Mouse (Mus musculus): ENCODE data around the gene Tom1l1. TPM values are rescaled to one million over a fixed set of nuclear protein-coding genes. Genes with fewer than 3 reads are reported as not detected.
A peak's percentile ranks its signal among the peaks of the same experiment; 100 is the strongest.

The Tom1l1 gene
- polyA plus RNA-seq, 1 experiment from 2014 or later = 23.6 TPM

DNA sequence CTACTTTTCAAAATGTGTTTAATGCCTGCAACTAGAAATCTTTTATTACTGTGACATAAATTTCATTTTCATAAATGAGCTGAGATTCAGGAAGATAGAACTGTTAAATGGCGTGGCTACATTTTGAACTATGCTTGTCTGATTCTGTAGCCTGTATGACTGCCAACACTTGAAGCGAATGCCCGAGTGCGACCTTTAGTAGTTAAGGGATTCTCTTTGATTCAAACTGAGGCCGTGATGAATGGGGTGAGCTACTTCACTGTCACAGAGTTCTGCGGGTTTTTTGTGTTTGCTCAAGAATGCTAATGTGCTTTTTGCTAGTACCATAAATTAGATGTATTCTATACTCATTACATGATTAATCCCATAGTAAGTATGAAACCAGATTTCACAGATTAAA lies 2.2 kb upstream of the Tom1l1 start:
- Histone ChIP-seq H3K4me3 (no peak overlapping the region), H3K4me2 (replicated peaks) (no peak overlapping the region), H3K9ac (no peak overlapping the region), H3K27me3 (peaks cover 32% of the 10 kb centered on the region), H3K36me3 (no peaks in the 10 kb centered on the region), H3K9me3 (0 out of 2 replicates have a peak, but pooled peaks cover 5% of the 10 kb centered on the region), H3K4me1 (peaks cover 15% of the 10 kb centered on the region), H3K27ac (no peak overlapping the region)
- 47% methylated on average over 6 of the region's 6 CpGs for WGBS
- ATAC-seq (ENCODE audit: low FRiP score, low read depth) = no peak

DNA sequence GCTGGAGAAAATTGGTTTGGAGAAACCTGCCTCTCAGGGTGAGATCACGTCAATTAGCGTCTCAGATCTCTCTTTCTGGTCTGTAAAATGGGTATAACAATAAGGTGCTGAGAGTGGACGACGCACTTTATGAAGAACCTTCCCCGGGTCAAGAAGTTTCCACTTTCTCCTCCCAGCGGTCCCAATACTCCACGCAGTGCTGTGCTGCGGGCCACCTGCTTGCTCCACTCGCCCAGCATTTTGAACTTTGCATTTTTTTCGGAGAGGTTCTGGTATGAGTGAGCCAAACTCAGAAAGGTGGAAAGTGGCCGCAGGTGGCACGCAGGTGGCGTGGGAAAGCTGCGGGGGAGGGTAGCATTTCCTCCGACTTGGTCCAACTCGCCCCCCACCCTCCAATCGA lies 1.1 kb downstream of the Tom1l1 start:
- H3K9ac ChIP-seq = peak overlapping the region; percentile 67
- H3K27ac ChIP-seq = no peak overlapping the region
- H3K4me1 ChIP-seq = peaks cover 15% of the 10 kb centered on the region
- peak overlapping the region; percentile 85 for H3K4me2 ChIP-seq (replicated peaks)
- WGBS = 2% methylated on average over 17 of the region's 17 CpGs
- 0 out of 2 replicates have a peak, but pooled peaks cover 5% of the 10 kb centered on the region for H3K9me3 ChIP-seq
- H3K4me3 ChIP-seq = peak overlapping the region; percentile 62
- peak; percentile 17; the same call in 1 of the 2 replicates for ATAC-seq (ENCODE audit: low FRiP score, low read depth)
- peaks cover 32% of the 10 kb centered on the region for H3K27me3 ChIP-seq
- H3K36me3 ChIP-seq = peaks cover 7% of the 10 kb centered on the region; the same call in 1 of the 2 replicates

DNA sequence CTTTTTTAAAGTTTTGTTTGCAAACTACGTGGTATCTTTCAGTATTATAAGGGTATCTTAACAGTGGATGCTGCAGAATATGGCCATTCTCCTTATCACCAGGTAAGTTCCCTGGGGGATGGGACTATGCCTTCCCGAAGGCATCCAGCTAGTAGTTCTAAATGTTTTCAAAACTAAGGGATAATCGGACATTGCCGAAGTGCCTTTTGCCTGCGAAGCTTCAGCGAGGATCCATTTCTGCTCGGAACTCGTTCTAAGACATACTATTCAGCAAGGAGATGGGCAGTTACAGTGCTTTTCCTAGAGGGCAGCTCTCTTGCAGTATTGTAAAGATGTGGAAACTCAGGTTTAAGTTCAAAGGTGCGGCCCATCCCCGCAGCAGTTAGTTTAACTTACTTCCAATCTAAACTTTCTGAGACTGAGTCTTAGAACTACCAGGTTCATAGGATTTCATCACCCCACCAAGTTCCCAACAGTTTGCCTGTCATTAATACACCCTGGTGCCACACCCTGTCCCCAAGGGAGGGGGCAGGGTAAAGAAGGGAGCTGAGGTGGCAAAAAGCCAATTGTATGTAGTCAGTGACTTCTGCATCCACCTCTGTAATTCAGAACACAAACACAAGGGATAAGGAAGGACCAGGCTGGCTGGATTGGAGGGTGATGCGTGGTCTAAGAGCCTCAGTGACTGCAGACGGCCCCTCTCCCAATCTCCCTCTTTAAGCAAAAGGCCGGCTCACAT lies 1.7 kb downstream of the Tom1l1 start:
- Histone ChIP-seq H3K9ac (peak overlapping the region; percentile 67; the same call in 1 of the 2 replicates), H3K27ac (no peak overlapping the region), H3K9me3 (0 out of 2 replicates have a peak, but pooled peaks cover 5% of the 10 kb centered on the region), H3K4me2 (replicated peaks) (peak overlapping the region; percentile 85), H3K4me1 (peaks cover 15% of the 10 kb centered on the region), H3K36me3 (peaks cover 7% of the 10 kb centered on the region; the same call in 1 of the 2 replicates), H3K27me3 (peaks cover 32% of the 10 kb centered on the region), H3K4me3 (peak overlapping the region; percentile 62)
- ATAC-seq (ENCODE audit: low FRiP score, low read depth) = 0 out of 2 replicates have a peak, but pooled peaks have one; percentile 3
- WGBS = 69% methylated on average over 13 of the region's 13 CpGs

DNA sequence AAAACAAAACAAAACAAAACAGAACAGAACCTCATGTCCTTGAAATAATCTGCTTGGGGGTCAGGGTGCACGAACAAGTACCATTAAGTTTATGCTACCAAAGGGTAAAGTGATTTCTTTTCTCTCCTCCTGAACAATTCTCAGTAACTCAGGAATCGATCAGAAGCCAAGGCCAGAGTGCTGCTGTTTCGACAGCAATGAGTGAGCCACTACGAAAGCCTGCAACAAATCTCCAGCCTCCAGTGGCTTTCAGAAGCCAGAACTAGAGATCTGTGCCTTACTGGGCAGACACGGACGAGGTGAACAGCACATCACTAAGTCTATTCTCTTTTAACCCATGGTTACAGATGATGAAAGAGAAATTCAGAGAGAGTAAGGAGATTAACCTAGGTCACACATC lies 3.0 kb downstream of the Tom1l1 start:
- ATAC-seq (ENCODE audit: low FRiP score, low read depth) = no peak
- H3K9me3 ChIP-seq = 0 out of 2 replicates have a peak, but pooled peaks cover 5% of the 10 kb centered on the region
- H3K36me3 ChIP-seq = peaks cover 7% of the 10 kb centered on the region; the same call in 1 of the 2 replicates
- WGBS = 73% methylated on average over 6 of the region's 6 CpGs
- no peak overlapping the region for H3K4me2 ChIP-seq (replicated peaks)
- no peak overlapping the region for H3K4me3 ChIP-seq
- no peak overlapping the region for H3K27ac ChIP-seq
- peaks cover 32% of the 10 kb centered on the region for H3K27me3 ChIP-seq
- H3K9ac ChIP-seq = no peak overlapping the region
- H3K4me1 ChIP-seq = peaks cover 15% of the 10 kb centered on the region

DNA sequence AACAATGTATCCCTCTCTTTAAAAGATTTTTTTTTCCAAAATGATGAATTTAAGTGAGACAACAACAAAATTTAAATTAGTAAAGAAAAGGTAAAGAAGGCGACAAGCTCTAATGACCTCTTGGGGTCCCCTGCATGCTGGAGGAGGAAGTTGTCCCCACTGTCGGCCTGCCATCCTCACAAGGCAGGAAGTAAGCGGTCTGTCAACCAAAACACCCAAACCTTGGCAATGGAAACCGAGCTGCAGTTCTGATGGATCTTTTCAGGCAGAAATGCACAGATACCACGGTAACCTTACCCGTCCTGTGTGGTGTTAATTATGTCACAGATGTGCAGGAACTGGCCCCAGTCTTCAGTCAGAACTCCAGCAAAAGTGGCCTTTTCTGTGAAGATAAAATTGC lies 3.4 kb downstream of the Tom1l1 start:
- Histone ChIP-seq H3K27ac (no peak overlapping the region), H3K4me2 (replicated peaks) (no peak overlapping the region), H3K27me3 (peaks cover 32% of the 10 kb centered on the region), H3K4me3 (no peak overlapping the region), H3K9ac (no peak overlapping the region), H3K9me3 (0 out of 2 replicates have a peak, but pooled peaks cover 5% of the 10 kb centered on the region), H3K4me1 (peaks cover 15% of the 10 kb centered on the region), H3K36me3 (peaks cover 7% of the 10 kb centered on the region; the same call in 1 of the 2 replicates)
- WGBS = 45% methylated on average over 6 of the region's 6 CpGs
- no peak for ATAC-seq (ENCODE audit: low FRiP score, low read depth)

DNA sequence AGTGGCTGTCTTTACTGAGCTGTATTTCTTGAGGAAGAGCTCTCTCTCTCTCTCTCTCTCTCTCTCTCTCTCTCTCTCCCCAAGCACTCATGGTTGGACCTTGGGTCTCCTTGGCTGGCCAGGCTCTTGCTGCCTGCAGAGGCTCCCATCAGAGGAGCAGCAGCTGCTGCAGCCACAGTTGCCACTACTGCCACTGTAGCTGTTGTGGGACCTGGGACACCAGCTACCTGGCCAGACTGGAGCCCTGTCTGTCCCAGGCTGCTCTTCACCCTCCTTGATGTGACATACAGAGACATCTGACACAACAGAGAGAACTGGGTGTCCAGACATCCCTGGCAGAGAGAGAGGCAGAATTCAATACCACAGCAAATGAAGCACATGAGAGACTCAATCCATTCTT lies 7.0 kb downstream of the Tom1l1 start:
- ATAC-seq (ENCODE audit: low FRiP score, low read depth) = no peak
- peaks cover 7% of the 10 kb centered on the region; the same call in 1 of the 2 replicates for H3K36me3 ChIP-seq
- H3K27ac ChIP-seq = no peak overlapping the region
- no peaks in the 10 kb centered on the region for H3K4me1 ChIP-seq
- peaks cover 4% of the 10 kb centered on the region for H3K27me3 ChIP-seq
- no peaks in the 10 kb centered on the region for H3K9me3 ChIP-seq
- no peak overlapping the region for H3K4me2 ChIP-seq (replicated peaks)
- H3K4me3 ChIP-seq = no peak overlapping the region
- no peak overlapping the region for H3K9ac ChIP-seq

DNA sequence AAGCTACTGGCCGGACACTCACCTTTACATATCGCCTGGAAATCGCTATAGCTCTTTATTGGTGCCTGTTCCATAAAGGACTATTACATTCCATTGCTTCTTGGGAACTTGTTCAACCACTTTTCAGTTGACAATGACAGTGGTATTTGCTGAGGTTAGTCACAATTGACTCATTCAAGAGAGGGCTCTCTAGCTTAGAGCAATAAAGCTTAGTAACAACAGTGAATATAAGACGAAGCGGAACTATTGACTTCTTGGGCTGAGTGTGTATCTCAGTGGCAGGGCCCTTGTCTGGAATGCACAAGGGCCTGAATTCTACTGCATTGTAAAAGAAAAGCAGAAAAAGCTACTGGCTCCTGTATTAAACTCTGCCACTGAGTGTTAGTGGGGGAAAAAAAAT lies 9.6 kb downstream of the Tom1l1 start:
- Histone ChIP-seq H3K9me3 (no peaks in the 10 kb centered on the region), H3K27ac (no peak overlapping the region), H3K27me3 (no peaks in the 10 kb centered on the region), H3K4me2 (replicated peaks) (no peak overlapping the region), H3K36me3 (peaks cover 7% of the 10 kb centered on the region; the same call in 1 of the 2 replicates), H3K4me1 (no peaks in the 10 kb centered on the region), H3K4me3 (no peak overlapping the region), H3K9ac (no peak overlapping the region)
- 93% methylated on average over 5 of the region's 5 CpGs for WGBS
- no peak for ATAC-seq (ENCODE audit: low FRiP score, low read depth)

DNA sequence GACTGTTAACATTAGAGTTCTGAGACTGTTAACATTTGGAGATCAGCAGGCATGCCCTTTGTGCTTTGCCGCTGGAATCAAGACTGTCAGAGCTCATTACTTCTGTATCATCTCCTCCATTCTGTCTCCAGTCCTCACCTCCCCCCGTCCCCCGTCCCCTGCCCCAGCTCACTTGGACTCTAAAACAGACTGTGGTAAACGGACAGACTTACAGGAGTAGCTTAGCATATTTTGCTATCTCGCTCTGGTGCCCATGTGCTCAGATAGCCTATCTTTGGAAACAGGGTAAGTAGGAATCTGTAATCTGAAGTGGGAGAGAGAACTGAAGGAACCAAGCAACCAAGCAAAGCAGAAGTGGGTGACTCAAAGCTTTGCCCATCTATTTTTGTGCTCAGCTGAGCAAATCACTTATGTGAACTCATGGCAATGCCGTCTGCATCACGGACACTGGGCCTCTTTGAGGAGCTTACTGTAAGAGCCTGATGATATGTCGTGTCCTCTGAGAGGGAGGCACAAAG lies 10.3 kb downstream of the Tom1l1 start:
- 89% methylated on average over 8 of the region's 8 CpGs for WGBS
- no peak overlapping the region for H3K27ac ChIP-seq
- H3K9ac ChIP-seq = no peak overlapping the region
- no peaks in the 10 kb centered on the region for H3K4me1 ChIP-seq
- H3K9me3 ChIP-seq = no peaks in the 10 kb centered on the region
- H3K4me3 ChIP-seq = no peak overlapping the region
- peaks cover 7% of the 10 kb centered on the region; the same call in 1 of the 2 replicates for H3K36me3 ChIP-seq
- H3K27me3 ChIP-seq = no peaks in the 10 kb centered on the region
- ATAC-seq (ENCODE audit: low FRiP score, low read depth) = no peak
- H3K4me2 ChIP-seq (replicated peaks) = no peak overlapping the region

DNA sequence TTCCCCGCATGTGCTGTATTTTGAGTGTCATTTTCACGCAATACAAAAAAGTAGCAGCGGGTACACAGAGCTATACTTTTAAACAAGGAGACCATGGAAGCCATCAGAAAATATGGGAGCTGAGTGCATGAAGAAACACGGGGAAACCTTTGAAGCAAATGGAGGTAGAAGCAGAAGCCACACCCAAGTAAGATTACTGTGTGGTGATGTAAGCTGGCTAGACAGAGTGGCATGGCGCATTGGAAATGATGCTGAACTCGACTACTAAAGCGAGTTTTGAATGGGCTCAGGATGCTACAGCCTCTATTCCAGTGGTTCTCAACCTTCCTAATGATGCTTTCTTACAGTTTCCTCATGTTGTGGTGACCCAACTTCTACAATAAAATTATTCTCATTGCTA lies 11.1 kb downstream of the Tom1l1 start:
- H3K36me3 ChIP-seq = no peaks in the 10 kb centered on the region
- no peaks in the 10 kb centered on the region for H3K9me3 ChIP-seq
- no peak overlapping the region for H3K27ac ChIP-seq
- ATAC-seq (ENCODE audit: low FRiP score, low read depth) = no peak
- WGBS = 90% methylated on average over 7 of the region's 7 CpGs
- no peak overlapping the region for H3K4me3 ChIP-seq
- no peak overlapping the region for H3K9ac ChIP-seq
- no peaks in the 10 kb centered on the region for H3K27me3 ChIP-seq
- no peak overlapping the region for H3K4me2 ChIP-seq (replicated peaks)
- H3K4me1 ChIP-seq = no peaks in the 10 kb centered on the region

DNA sequence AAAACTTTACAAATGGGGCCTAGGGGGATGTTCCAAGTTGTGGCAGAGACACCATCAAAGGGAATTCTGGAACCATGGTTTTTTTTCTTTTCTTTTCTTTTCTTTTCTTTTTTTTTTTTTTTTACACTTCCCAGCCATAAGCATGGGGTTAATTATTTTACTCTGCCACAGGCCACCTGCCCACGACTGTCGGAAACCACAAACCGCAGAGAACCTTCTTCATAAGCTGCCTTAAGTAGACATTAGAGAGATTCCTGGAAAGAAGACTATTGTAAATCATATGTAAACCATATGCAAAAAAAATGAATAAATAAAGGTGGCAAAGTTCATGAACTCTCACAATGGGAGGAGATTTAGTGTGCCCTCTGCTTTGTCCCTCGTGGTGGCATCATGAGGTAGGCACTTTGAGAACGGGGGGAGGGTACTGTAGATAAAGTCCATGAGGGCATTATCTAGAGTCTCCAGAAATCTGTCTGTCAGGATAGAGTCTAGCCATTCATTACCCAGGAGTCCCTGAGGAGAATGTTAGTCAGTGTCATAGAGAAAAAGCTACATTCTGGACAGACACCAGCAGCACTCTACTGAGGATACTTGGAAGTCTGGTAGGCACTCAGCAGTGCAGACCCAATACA lies 12.6 kb downstream of the Tom1l1 start:
- Histone ChIP-seq H3K4me1 (no peaks in the 10 kb centered on the region), H3K27me3 (no peaks in the 10 kb centered on the region)
- 77% methylated on average over 5 of the region's 5 CpGs for WGBS

DNA sequence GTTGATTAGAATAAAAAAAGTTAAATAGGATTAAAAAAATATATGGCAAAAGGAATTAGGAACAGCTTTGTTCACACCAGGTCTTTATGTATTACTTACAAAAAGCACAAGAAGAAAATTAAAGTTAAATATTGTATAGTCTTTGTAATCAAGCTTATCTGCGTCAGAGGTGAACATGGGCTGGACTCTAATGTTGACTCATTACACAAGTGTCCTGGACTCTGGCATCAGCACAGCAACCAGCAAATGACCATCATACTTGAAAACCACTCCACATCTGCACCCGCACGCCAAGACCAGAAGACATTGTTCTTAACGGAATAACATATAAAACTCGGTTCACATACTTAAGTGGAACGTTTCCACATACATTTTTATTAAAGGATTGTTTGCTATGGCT lies 20.8 kb downstream of the Tom1l1 start:
- Histone ChIP-seq H3K4me2 (replicated peaks) (no peak overlapping the region), H3K9ac (no peak overlapping the region), H3K4me1 (peaks cover 38% of the 10 kb centered on the region), H3K9me3 (no peaks in the 10 kb centered on the region), H3K36me3 (peaks cover 5% of the 10 kb centered on the region; the same call in 1 of the 2 replicates), H3K4me3 (no peak overlapping the region), H3K27me3 (no peaks in the 10 kb centered on the region), H3K27ac (no peak overlapping the region)
- ATAC-seq (ENCODE audit: low FRiP score, low read depth) = no peak
- 59% methylated on average over 6 of the region's 6 CpGs for WGBS

More for the DNA sequence above, 12.6 kb downstream of the Tom1l1 start:
- Histone ChIP-seq H3K4me2 (replicated peaks) (no peak overlapping the region), H3K27ac (no peak overlapping the region), H3K36me3 (no peaks in the 10 kb centered on the region), H3K9me3 (no peaks in the 10 kb centered on the region), H3K9ac (no peak overlapping the region), H3K4me3 (no peak overlapping the region)
- no peak for ATAC-seq (ENCODE audit: low FRiP score, low read depth)

DNA sequence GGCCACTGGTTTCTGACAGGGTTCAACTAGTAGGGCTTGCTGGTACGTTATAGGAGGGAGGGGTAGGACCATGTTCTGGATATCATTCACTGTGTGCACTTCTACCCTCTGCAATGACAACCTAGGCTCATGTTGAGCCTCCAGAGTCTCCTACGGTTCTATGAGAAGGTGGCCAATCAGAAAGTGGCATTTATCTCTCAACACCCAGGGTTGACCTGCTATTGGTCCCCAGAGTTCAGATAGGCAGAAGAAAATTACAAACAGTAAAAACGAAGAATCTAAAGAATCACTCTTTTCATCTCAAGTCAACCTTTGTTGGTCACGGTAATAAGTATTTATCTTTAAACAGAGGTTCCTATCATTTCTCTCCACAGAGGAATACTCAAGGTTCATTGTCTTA lies 21.2 kb downstream of the Tom1l1 start:
- 82% methylated on average over 4 of the region's 4 CpGs for WGBS
- Histone ChIP-seq H3K36me3 (peaks cover 5% of the 10 kb centered on the region; the same call in 1 of the 2 replicates), H3K4me1 (peaks cover 38% of the 10 kb centered on the region), H3K4me3 (no peak overlapping the region), H3K9me3 (no peaks in the 10 kb centered on the region), H3K27ac (peak overlapping the region; percentile 76; the same call in 1 of the 2 replicates), H3K4me2 (replicated peaks) (no peak overlapping the region), H3K9ac (no peak overlapping the region), H3K27me3 (no peaks in the 10 kb centered on the region)
- ATAC-seq (ENCODE audit: low FRiP score, low read depth) = no peak
